Mouse (Mus musculus) liver, embryonic 14.5 days (tissue): ENCODE data around the gene Smad3.

Experiments used
- CTCF ChIP-seq: IDR thresholded peaks from 2 replicates; pipeline ENCODE4 v1.5.1; 2016; ENCODE audit warnings: antibody characterized with exemption, low read depth, control low read depth
- EP300 ChIP-seq: IDR thresholded peaks from 2 replicates; pipeline ENCODE4 v1.6.1; 2016; ENCODE audit warnings: antibody characterized with exemption, low read depth

GRCm38 (mm10) chr9:63776735-63777134, 18.9 kb upstream of the Smad3 start:
- TF ChIP-seq CTCF (no peak), EP300 (no peak)
